Mouse (Mus musculus): ENCODE measurements at regions not wholly inside any gene's neighbourhood (a gene's known extent, or its start where the extent isn't known, plus 50 kb on each side); places are given as distances from the start of the nearest gene placed in this dataset.
A peak's percentile ranks its signal among the peaks of the same experiment; 100 is the strongest.

DNA sequence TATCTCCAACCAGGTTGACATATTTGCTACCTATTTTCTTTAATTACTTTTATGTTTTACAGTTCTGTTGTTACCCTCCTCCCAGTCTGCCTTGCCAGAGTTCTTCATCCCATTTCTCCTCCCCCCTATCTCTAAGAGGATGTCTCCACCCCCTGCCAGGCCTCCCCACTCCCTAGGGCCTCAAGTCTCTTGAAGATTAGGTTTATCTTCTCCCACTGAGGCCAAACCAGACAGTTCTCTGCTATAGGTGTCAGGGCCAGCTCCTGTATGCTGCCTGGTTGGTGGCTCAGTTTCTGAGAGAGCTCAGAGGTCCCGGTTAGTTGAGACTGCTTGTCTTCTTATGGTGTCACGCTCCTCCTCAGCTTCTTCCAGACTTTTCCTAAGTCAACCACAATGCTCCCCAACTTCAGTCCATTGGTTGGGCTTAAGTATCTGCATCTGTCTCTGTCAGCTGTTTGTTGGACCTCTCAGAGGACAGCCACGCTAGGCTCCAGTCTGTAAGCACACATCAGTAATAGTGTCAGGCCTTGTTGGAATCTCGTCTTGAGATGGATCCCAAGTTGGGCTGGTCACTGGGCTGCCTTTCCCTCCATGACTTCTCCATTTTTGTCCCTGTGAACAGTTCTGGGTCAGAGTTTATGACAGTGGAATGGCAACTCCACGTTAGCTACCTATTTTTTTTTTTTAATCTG is 920.4 kb upstream of the Celf2 start:
- no peaks in the 10 kb centered on the region for H3K36me3 ChIP-seq
- no peaks in the 10 kb centered on the region for H3K4me1 ChIP-seq
- H3K4me3 ChIP-seq (replicated peaks), result no peak overlapping the region
- H3K4me2 ChIP-seq, result no peak overlapping the region
- H3K9ac ChIP-seq (replicated peaks), result no peak overlapping the region
- no peaks in the 10 kb centered on the region for H3K9me3 ChIP-seq (replicated peaks)
- WGBS, result 84% methylated on average over 5 of the region's 5 CpGs
- H3K27ac ChIP-seq (replicated peaks), result no peak overlapping the region
- ATAC-seq (ENCODE audit: low FRiP score), result no peak
- no peaks in the 10 kb centered on the region for H3K27me3 ChIP-seq (replicated peaks)

DNA sequence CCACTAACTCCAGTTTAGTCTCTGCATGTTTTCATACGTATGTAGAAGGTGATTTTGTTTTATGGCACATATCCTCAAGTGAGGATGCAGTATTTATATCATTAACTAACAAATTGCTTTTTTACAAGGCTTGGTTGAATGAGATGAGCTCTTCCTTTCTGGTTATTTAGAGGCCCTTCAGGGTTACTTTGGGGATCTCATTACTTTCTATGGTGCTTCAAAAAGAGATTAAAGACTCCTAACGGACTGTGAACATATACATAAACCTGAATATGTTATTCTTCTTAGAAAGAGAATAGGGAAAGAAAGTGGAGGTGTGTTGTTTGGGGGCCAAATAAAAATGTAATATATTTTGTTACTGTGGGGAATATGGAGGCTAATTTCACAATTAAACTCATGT is 918.8 kb upstream of the Celf2 start:
- H3K36me3 ChIP-seq, result no peaks in the 10 kb centered on the region
- WGBS, result 22% methylated on average over 2 of the region's 2 CpGs
- no peaks in the 10 kb centered on the region for H3K9me3 ChIP-seq (replicated peaks)
- no peaks in the 10 kb centered on the region for H3K4me1 ChIP-seq
- H3K27ac ChIP-seq (replicated peaks), result no peak overlapping the region
- H3K4me3 ChIP-seq (replicated peaks), result no peak overlapping the region
- H3K9ac ChIP-seq (replicated peaks), result no peak overlapping the region
- ATAC-seq (ENCODE audit: low FRiP score), result peak; percentile 89
- no peak overlapping the region for H3K4me2 ChIP-seq
- no peaks in the 10 kb centered on the region for H3K27me3 ChIP-seq (replicated peaks)

GRCm38 (mm10) chr2:8427720-8428119 is 918.4 kb upstream of the Celf2 start:
- H3K9me3 ChIP-seq (replicated peaks), result no peaks in the 10 kb centered on the region
- peak; percentile 83 for ATAC-seq (ENCODE audit: low FRiP score)
- H3K4me3 ChIP-seq (replicated peaks), result no peak overlapping the region
- H3K4me2 ChIP-seq, result no peak overlapping the region
- no peak overlapping the region for H3K27ac ChIP-seq (replicated peaks)
- no peaks in the 10 kb centered on the region for H3K36me3 ChIP-seq
- H3K4me1 ChIP-seq, result no peaks in the 10 kb centered on the region
- 32% methylated on average over 1 of the region's 1 CpGs for WGBS
- H3K9ac ChIP-seq (replicated peaks), result no peak overlapping the region
- no peaks in the 10 kb centered on the region for H3K27me3 ChIP-seq (replicated peaks)

DNA sequence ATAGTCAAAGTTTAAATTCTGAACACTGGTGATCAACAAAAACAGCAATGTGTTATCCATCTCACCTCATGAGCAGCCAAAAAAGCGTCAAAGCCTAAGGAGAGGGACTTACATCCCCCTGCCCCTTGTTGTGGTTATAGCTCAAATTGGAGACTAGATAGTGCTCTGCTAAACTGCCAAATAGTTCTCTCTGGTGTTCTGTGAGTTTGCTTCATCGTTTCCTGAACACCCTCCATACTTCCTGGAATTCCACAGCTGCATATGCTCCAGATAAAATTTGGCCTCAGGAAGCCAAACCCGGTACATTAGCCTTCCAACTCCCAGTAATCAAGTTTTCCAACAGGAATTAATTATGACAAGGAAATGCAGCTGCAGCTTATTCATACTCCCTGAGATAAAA is 906.6 kb upstream of the Celf2 start:
- no peak overlapping the region for H3K27ac ChIP-seq (replicated peaks)
- 64% methylated on average over 3 of the region's 3 CpGs for WGBS
- H3K36me3 ChIP-seq, result no peaks in the 10 kb centered on the region
- H3K27me3 ChIP-seq (replicated peaks), result no peaks in the 10 kb centered on the region
- H3K9me3 ChIP-seq (replicated peaks), result no peaks in the 10 kb centered on the region
- no peak overlapping the region for H3K9ac ChIP-seq (replicated peaks)
- H3K4me2 ChIP-seq, result no peak overlapping the region
- ATAC-seq (ENCODE audit: low FRiP score), result no peak
- H3K4me1 ChIP-seq, result no peaks in the 10 kb centered on the region
- no peak overlapping the region for H3K4me3 ChIP-seq (replicated peaks)

GRCm38 (mm10) chr2:8394128-8394527 is 884.8 kb upstream of the Celf2 start:
- Histone ChIP-seq H3K4me3 (replicated peaks) (no peak overlapping the region), H3K27me3 (replicated peaks) (no peaks in the 10 kb centered on the region), H3K27ac (replicated peaks) (no peak overlapping the region), H3K36me3 (no peaks in the 10 kb centered on the region), H3K4me2 (no peak overlapping the region), H3K9me3 (replicated peaks) (no peaks in the 10 kb centered on the region), H3K9ac (replicated peaks) (no peak overlapping the region), H3K4me1 (no peaks in the 10 kb centered on the region)
- 87% methylated on average over 4 of the region's 4 CpGs for WGBS
- ATAC-seq (ENCODE audit: low FRiP score), result no peak

GRCm38 (mm10) chr2:8389530-8389929 is 880.2 kb upstream of the Celf2 start:
- H3K27me3 ChIP-seq (replicated peaks), result no peaks in the 10 kb centered on the region
- no peaks in the 10 kb centered on the region for H3K4me1 ChIP-seq
- H3K9ac ChIP-seq (replicated peaks), result no peak overlapping the region
- no peak overlapping the region for H3K4me3 ChIP-seq (replicated peaks)
- H3K9me3 ChIP-seq (replicated peaks), result no peaks in the 10 kb centered on the region
- no peaks in the 10 kb centered on the region for H3K36me3 ChIP-seq
- ATAC-seq (ENCODE audit: low FRiP score), result no peak
- H3K4me2 ChIP-seq, result no peak overlapping the region
- H3K27ac ChIP-seq (replicated peaks), result no peak overlapping the region
- WGBS, result 61% methylated on average over 2 of the region's 2 CpGs

DNA sequence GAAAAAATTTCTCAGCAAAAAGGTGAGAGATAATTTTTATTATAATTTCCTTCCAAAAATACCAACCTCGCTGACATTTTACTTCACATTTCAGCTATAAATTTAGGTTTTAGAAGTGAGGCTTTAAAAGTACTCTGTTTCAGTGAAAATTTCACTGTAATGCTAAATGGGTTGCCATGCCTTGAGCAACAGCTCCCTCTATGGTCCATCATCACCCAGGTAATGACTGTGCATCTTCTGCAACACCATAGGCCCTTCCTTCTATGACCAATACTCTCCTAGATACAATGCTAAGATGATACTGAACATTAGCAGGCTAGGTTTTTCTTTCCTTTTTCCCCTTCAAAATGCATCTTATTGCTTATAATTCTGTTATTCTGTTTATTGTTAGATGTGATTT is 870.9 kb upstream of the Celf2 start:
- 49% methylated on average over 1 of the region's 1 CpGs for WGBS
- no peak overlapping the region for H3K4me3 ChIP-seq (replicated peaks)
- no peaks in the 10 kb centered on the region for H3K9me3 ChIP-seq (replicated peaks)
- no peaks in the 10 kb centered on the region for H3K4me1 ChIP-seq
- no peaks in the 10 kb centered on the region for H3K27me3 ChIP-seq (replicated peaks)
- peak; percentile 79; the same call in 1 of the 2 replicates for ATAC-seq (ENCODE audit: low FRiP score)
- no peak overlapping the region for H3K4me2 ChIP-seq
- no peak overlapping the region for H3K9ac ChIP-seq (replicated peaks)
- H3K27ac ChIP-seq (replicated peaks), result no peak overlapping the region
- no peaks in the 10 kb centered on the region for H3K36me3 ChIP-seq

- Histone ChIP-seq H3K4me1 (no peaks in the 10 kb centered on the region), H3K4me2 (no peak overlapping the region), H3K27ac (replicated peaks) (no peak overlapping the region), H3K4me3 (replicated peaks) (no peak overlapping the region), H3K36me3 (no peaks in the 10 kb centered on the region), H3K9me3 (replicated peaks) (no peaks in the 10 kb centered on the region), H3K27me3 (replicated peaks) (no peaks in the 10 kb centered on the region), H3K9ac (replicated peaks) (no peak overlapping the region)
- 74% methylated on average over 3 of the region's 3 CpGs for WGBS
- no peak for ATAC-seq (ENCODE audit: low FRiP score)
Observed at GRCm38 (mm10) chr2:8379590-8379989, 870.2 kb upstream of the Celf2 start.

DNA sequence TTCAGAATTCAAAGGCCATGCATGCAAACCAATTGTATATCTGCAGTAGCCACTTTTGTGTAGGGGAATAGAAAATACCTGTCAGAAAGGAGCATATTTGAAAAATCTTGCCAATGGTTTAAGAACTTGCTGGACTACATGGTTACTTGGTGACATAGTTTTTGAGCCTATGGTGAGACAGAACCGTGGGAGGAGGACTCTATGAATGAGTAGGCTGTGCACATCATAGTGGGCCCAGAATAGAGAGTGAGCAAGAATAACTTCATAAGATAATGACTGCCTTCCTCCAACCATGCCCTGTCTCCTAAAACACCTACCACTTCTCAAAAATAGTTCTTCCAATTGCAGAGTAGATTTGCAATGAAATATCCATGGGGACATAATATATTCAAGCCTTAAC is 838.5 kb upstream of the Celf2 start:
- H3K27me3 ChIP-seq (replicated peaks), result no peaks in the 10 kb centered on the region
- 82% methylated on average over 1 of the region's 1 CpGs for WGBS
- no peak overlapping the region for H3K4me3 ChIP-seq (replicated peaks)
- no peak overlapping the region for H3K27ac ChIP-seq (replicated peaks)
- no peak overlapping the region for H3K9ac ChIP-seq (replicated peaks)
- no peaks in the 10 kb centered on the region for H3K4me1 ChIP-seq
- no peak overlapping the region for H3K4me2 ChIP-seq
- H3K9me3 ChIP-seq (replicated peaks), result no peaks in the 10 kb centered on the region
- no peaks in the 10 kb centered on the region for H3K36me3 ChIP-seq
- ATAC-seq (ENCODE audit: low FRiP score), result no peak

- no peaks in the 10 kb centered on the region for H3K27me3 ChIP-seq (replicated peaks)
- H3K4me3 ChIP-seq (replicated peaks), result no peak overlapping the region
- no peak for ATAC-seq (ENCODE audit: low FRiP score)
- H3K9ac ChIP-seq (replicated peaks), result no peak overlapping the region
- no peak overlapping the region for H3K4me2 ChIP-seq
- H3K9me3 ChIP-seq (replicated peaks), result no peaks in the 10 kb centered on the region
- no peak overlapping the region for H3K27ac ChIP-seq (replicated peaks)
- H3K4me1 ChIP-seq, result no peaks in the 10 kb centered on the region
- WGBS, result 93% methylated on average over 3 of the region's 3 CpGs
- no peaks in the 10 kb centered on the region for H3K36me3 ChIP-seq
Observed at GRCm38 (mm10) chr2:8344748-8345147, 835.4 kb upstream of the Celf2 start.

DNA sequence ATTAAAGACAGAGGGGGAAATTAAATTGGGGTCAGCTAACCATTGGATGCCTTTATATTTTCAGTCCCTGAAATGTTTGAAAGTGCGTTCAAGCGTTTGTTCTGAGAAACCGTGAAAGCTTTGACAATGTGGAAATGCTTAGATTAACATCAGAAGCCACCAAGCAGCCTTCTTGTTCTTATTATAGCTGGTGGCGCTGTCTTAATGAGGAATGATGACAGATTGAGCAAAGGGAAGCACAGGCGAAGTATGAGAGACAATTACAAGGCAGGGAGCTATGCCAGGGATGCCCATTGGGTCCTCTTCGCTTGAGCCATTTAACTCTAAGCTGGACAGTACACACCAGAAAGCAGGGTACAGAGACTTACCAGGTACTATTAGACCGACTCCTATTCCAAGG is 828.9 kb upstream of the Celf2 start:
- Histone ChIP-seq H3K4me3 (replicated peaks) (no peak overlapping the region), H3K36me3 (no peaks in the 10 kb centered on the region), H3K9me3 (replicated peaks) (no peaks in the 10 kb centered on the region), H3K4me1 (no peaks in the 10 kb centered on the region), H3K4me2 (no peak overlapping the region), H3K27me3 (replicated peaks) (no peaks in the 10 kb centered on the region), H3K27ac (replicated peaks) (no peak overlapping the region), H3K9ac (replicated peaks) (no peak overlapping the region)
- no peak for ATAC-seq (ENCODE audit: low FRiP score)
- 79% methylated on average over 7 of the region's 7 CpGs for WGBS

DNA sequence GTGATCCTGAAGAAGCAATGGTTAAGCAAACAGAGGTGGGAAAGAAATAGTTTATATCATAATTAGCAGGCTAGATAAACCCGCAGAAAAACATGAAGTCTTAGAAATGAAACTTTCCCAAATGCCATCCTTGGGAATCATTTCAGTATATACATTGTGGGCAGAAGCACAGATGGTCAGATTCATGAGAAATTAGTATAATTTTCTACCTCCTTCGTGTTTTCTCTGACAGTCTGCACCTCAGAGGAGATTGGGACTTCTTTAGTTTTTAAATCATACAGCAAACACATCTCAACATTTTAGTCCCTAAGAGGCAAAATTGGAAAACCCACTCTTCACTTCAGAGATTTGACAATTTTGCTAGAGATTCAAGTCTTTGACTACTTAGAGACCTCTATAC is 786.6 kb upstream of the Celf2 start:
- Histone ChIP-seq H3K4me1 (no peaks in the 10 kb centered on the region), H3K4me3 (replicated peaks) (no peak overlapping the region), H3K4me2 (no peak overlapping the region), H3K9ac (replicated peaks) (no peak overlapping the region), H3K9me3 (replicated peaks) (no peaks in the 10 kb centered on the region), H3K27me3 (replicated peaks) (no peaks in the 10 kb centered on the region), H3K27ac (replicated peaks) (no peak overlapping the region), H3K36me3 (no peaks in the 10 kb centered on the region)
- ATAC-seq (ENCODE audit: low FRiP score), result no peak
- 78% methylated on average over 2 of the region's 2 CpGs for WGBS

DNA sequence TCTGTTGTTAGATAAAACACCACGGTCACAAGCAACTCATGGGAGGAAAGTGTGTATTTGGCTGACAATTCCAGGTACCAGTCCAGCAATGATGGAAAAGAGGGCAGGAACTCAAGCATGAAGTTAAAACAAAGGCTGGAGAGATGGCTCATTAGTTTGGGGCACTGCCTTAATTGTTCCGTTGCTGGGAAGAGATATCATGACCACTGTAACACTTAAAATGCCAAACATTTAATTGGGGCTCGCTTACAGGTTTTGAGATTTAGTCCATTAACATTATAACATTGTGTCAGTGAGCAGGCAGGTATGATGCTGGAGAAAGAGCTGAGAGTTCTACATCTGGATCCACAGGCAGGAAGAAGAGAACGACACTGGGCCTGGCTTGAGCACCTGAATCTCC is 782.0 kb upstream of the Celf2 start:
- Histone ChIP-seq H3K27ac (replicated peaks) (no peak overlapping the region), H3K36me3 (no peaks in the 10 kb centered on the region), H3K9me3 (replicated peaks) (no peaks in the 10 kb centered on the region), H3K4me3 (replicated peaks) (no peak overlapping the region), H3K9ac (replicated peaks) (no peak overlapping the region), H3K27me3 (replicated peaks) (no peaks in the 10 kb centered on the region), H3K4me2 (no peak overlapping the region), H3K4me1 (no peaks in the 10 kb centered on the region)
- whole genome bisulfite sequencing, result 92% methylated on average over 4 of the region's 4 CpGs
- ATAC-seq (ENCODE audit: low FRiP score), result no peak
